Mouse (Mus musculus) CH12.LX (cell line): ENCODE data around the gene Scpep1.

ENCODE experiments used
- CHD1 ChIP-seq: IDR thresholded peaks from 2 replicates; pipeline ENCODE4 v1.6.1; 2012; ENCODE audit warnings: low read depth, low read length, improper control_type of control experiment, inconsistent platforms
- CTCF ChIP-seq, 2 experiments: IDR thresholded peaks in 1 of 2; conservative IDR thresholded peaks in 1 of 2; 2 replicates each; pipeline ENCODE4 v1.5.1; 2011 to 2012; ENCODE audit warnings: low read depth in 2 of 2, low read length in 2 of 2, improper control_type of control experiment in 1 of 2, inconsistent platforms in 1 of 2, mild to moderate bottlenecking in 1 of 2, moderate library complexity in 1 of 2
- ELF1 ChIP-seq: IDR thresholded peaks from 2 replicates; pipeline ENCODE4 v1.6.1; 2014; ENCODE audit warnings: low read depth, mild to moderate bottlenecking, inconsistent platforms, low read length, improper control_type of control experiment
- EP300 ChIP-seq: IDR thresholded peaks from 2 replicates; pipeline ENCODE4 v1.6.1; 2011; ENCODE audit warnings: low read length, improper control_type of control experiment
- MAX ChIP-seq: IDR thresholded peaks from 2 replicates; pipeline ENCODE4 v1.6.1; 2011; ENCODE audit warnings: low read length, improper control_type of control experiment
- POLR2A ChIP-seq: IDR thresholded peaks from 2 replicates; pipeline ENCODE4 v1.6.1; 2011; ENCODE audit warnings: low read depth, mild to moderate bottlenecking, improper control_type of control experiment, low read length
- SIN3A ChIP-seq: IDR thresholded peaks from 2 replicates; pipeline ENCODE4 v1.6.1; 2012; ENCODE audit warnings: low read length, improper control_type of control experiment, inconsistent platforms
- TCF12 ChIP-seq: IDR thresholded peaks from 2 replicates; pipeline ENCODE4 v1.6.1; 2014; ENCODE audit warnings: low read depth, mild to moderate bottlenecking, inconsistent platforms, low read length, improper control_type of control experiment
- ZC3H11A ChIP-seq: IDR thresholded peaks from 2 replicates; pipeline ENCODE4 v1.6.1; 2012; ENCODE audit warnings: low read depth, mild to moderate bottlenecking, inconsistent platforms, low read length, improper control_type of control experiment

- TF ChIP-seq MAX (no peak; the same call in 1 of the 2 replicates), EP300 (no peak), TCF12 (no peak), CTCF (conservative IDR thresholded peaks at IDR 0.05 in 1 of 2, IDR thresholded peaks at IDR 0.05 in 1 of 2; ENCODE audit: low read depth in 2 of 2, low read length in 2 of 2) (no peak), ZC3H11A (no peak), ELF1 (no peak), CHD1 (peak; percentile 30; the same call in 1 of the 2 replicates), SIN3A (peak; percentile 44; the same call in 1 of the 2 replicates), POLR2A (no peak)
Measured at GRCm38 (mm10) chr11:88999723-89000526, 44.7 kb upstream of the Scpep1 start.
